Mouse (Mus musculus): ENCODE measurements around the gene Ccl9.

- no peak for TF ChIP-seq EP300 (IDR thresholded peaks at IDR 0.05; ENCODE audit: insufficient read depth, low read depth, low read length)
- TF ChIP-seq CTCF (IDR thresholded peaks at IDR 0.05) = no peak
Measured at GRCm38 (mm10) chr11:83568786-83569185, 9.7 kb downstream of the Ccl9 start.
